Mouse (Mus musculus) ES-E14 (cell line): ENCODE data around the gene Vcan.

Source experiments
- CHD2 ChIP-seq: IDR thresholded peaks from 2 replicates; pipeline ENCODE4 v1.6.1; 2014; ENCODE audit warnings: mild to moderate bottlenecking, low read depth, low read length, inconsistent platforms
- HCFC1 ChIP-seq: IDR thresholded peaks from 2 replicates; pipeline ENCODE4 v1.6.1; 2012; ENCODE audit warnings: low read length, inconsistent platforms, borderline replicate concordance; ENCODE audit not compliant: insufficient read depth
- MAFK ChIP-seq: IDR thresholded peaks from 2 replicates; pipeline ENCODE4 v1.6.1; 2014; ENCODE audit warnings: mild to moderate bottlenecking, low read depth, low read length, inconsistent platforms; ENCODE audit not compliant: insufficient read depth
- ZC3H11A ChIP-seq: IDR thresholded peaks from 2 replicates; pipeline ENCODE4 v1.6.1; 2012; ENCODE audit warnings: low read depth, mild to moderate bottlenecking, inconsistent platforms, low read length, borderline replicate concordance
- ZNF384 ChIP-seq: IDR thresholded peaks from 2 replicates; pipeline ENCODE4 v1.6.1; 2012; ENCODE audit warnings: low read depth, low read length, inconsistent platforms

- TF ChIP-seq ZNF384 (no peak), MAFK (no peak), CHD2 (no peak), ZC3H11A (no peak), HCFC1 (no peak)
Observed at GRCm38 (mm10) chr13:89777146-89777545, 34.8 kb upstream of the Vcan start.
